Comparison of ENCODE assay signal across 8 mouse cellular contexts in genomic region chr4:147176279-147176880, GRCm38 (mm10). TPM values are rescaled to one million over a fixed set of nuclear protein-coding genes. Genes with fewer than 3 reads are reported as not detected.
DNase-seq lines count a peak whose midpoint lies in the region; ATAC-seq and TF ChIP-seq lines count a peak whose summit lies in the region.
"Not testable (repeated sequence)": the region's sequence is repeated elsewhere in the genome, so short reads cannot be mapped to it uniquely, and the experiment has no call there.

No protein-coding gene starts in this region.

- not testable (repeated sequence) for H3K27me3 ChIP-seq in embryonic facial prominence, embryonic 14.5 days (replicated peaks; ENCODE audit: control insufficient read depth, insufficient read depth, low read length); heart, embryonic 14.5 days (ENCODE audit: control insufficient read depth, insufficient read depth, low read length); hindbrain, embryonic 15.5 days; kidney, postnatal 0 days (ENCODE audit: insufficient read depth, low read length); liver, embryonic 12.5 days (replicated peaks); lung, postnatal 0 days (replicated peaks; ENCODE audit: insufficient read depth, low read length); neural tube, embryonic 11.5 days (ENCODE audit: control insufficient read depth, insufficient read depth, low read length)

- H3K4me3 ChIP-seq in embryonic facial prominence, embryonic 14.5 days (ENCODE audit: low read depth, low read length); heart, embryonic 14.5 days (ENCODE audit: control insufficient read depth in 1 of 2, insufficient read depth in 1 of 2, low read depth in 1 of 2, low read length in 2 of 2); hindbrain, embryonic 15.5 days; kidney, postnatal 0 days (replicated peaks; ENCODE audit: low read depth, low read length); liver, embryonic 12.5 days; lung, postnatal 0 days (ENCODE audit: low read depth, low read length); neural tube, embryonic 11.5 days (ENCODE audit: low read depth, low read length): not testable (repeated sequence)

- ATAC-seq in embryonic facial prominence, embryonic 14.5 days (ENCODE audit: low read depth), result peak; percentile 53; the same call in 1 of the 2 replicates
- peak; percentile 44; the same call in 1 of the 2 replicates for ATAC-seq in heart, embryonic 14.5 days (ENCODE audit: insufficient number of reproducible peaks, insufficient read depth, low FRiP score, low read depth)
- peak; percentile 54; the same call in 1 of the 2 replicates for ATAC-seq in hindbrain, embryonic 15.5 days (ENCODE audit: low FRiP score, low read depth)
- peak; percentile 49; the same call in 1 of the 2 replicates for ATAC-seq in kidney, postnatal 0 days (replicated peaks; ENCODE audit: low FRiP score, low read depth)
- peak; percentile 52 for ATAC-seq in liver, embryonic 12.5 days
- peak; percentile 25; the same call in 1 of the 2 replicates for ATAC-seq in lung, postnatal 0 days
- ATAC-seq in neural tube, embryonic 11.5 days (ENCODE audit: insufficient read depth, low FRiP score, low TSS enrichment), result peak; percentile 45

- not testable (repeated sequence) for H3K4me2 ChIP-seq in embryonic facial prominence, embryonic 14.5 days (ENCODE audit: low read depth, low read length); heart, embryonic 14.5 days (ENCODE audit: low read length); hindbrain, embryonic 15.5 days; kidney, postnatal 0 days (ENCODE audit: low read length); liver, embryonic 12.5 days; lung, postnatal 0 days (replicated peaks; ENCODE audit: low read depth, low read length); neural tube, embryonic 11.5 days (ENCODE audit: low read depth)

- TF ChIP-seq CTCF in kidney, postnatal 0 days (IDR thresholded peaks at IDR 0.05; ENCODE audit: low read depth); lung, postnatal 0 days (IDR thresholded peaks at IDR 0.05): not testable (repeated sequence)

- DNase-seq in embryonic facial prominence, embryonic 14.5 days (ENCODE audit: low spot score); kidney, postnatal 0 days (ENCODE audit: low spot score); lung, postnatal 0 days (ENCODE audit: low spot score); neural tube, embryonic 11.5 days (ENCODE audit: low spot score): not testable (repeated sequence)
- DNase-seq in testis, postnatal 10 days (ENCODE audit: low spot score), result peak; percentile 31

- not testable (repeated sequence) for H3K27ac ChIP-seq in embryonic facial prominence, embryonic 14.5 days (replicated peaks; ENCODE audit: low read depth, low read length); heart, embryonic 14.5 days (replicated peaks in 1 of 2; ENCODE audit: control insufficient read depth in 1 of 2, insufficient read depth in 1 of 2, low read depth in 2 of 2, low read length in 2 of 2); hindbrain, embryonic 15.5 days (replicated peaks); kidney, postnatal 0 days; liver, embryonic 12.5 days; lung, postnatal 0 days (ENCODE audit: low read length); neural tube, embryonic 11.5 days (ENCODE audit: low read depth, low read length)

- not testable (repeated sequence) for H3K9me3 ChIP-seq in embryonic facial prominence, embryonic 14.5 days (ENCODE audit: control insufficient read depth, low read length); heart, embryonic 14.5 days (ENCODE audit: control insufficient read depth, low read length); hindbrain, embryonic 15.5 days; kidney, postnatal 0 days (replicated peaks; ENCODE audit: low read length); liver, embryonic 12.5 days (replicated peaks); lung, postnatal 0 days (ENCODE audit: low read length); neural tube, embryonic 11.5 days (ENCODE audit: control insufficient read depth, low read length)

- WGBS in embryonic facial prominence, embryonic 14.5 days, result 88% methylated on average over 7 of the region's 12 CpGs
- WGBS in heart, embryonic 14.5 days, result 85% methylated on average over 7 of the region's 12 CpGs
- WGBS in hindbrain, embryonic 15.5 days, result 92% methylated on average over 11 of the region's 12 CpGs
- 82% methylated on average over 7 of the region's 12 CpGs for WGBS in kidney, postnatal 0 days
- WGBS in liver, embryonic 12.5 days (ENCODE audit: insufficient replicate concordance), result 77% methylated on average over 11 of the region's 12 CpGs
- WGBS in lung, postnatal 0 days, result 86% methylated on average over 7 of the region's 12 CpGs
- WGBS in neural tube, embryonic 11.5 days, result 84% methylated on average over 7 of the region's 12 CpGs

- H3K4me1 ChIP-seq in embryonic facial prominence, embryonic 14.5 days (ENCODE audit: control insufficient read depth, insufficient read depth, low read length); heart, embryonic 14.5 days (ENCODE audit: control insufficient read depth in 2 of 2, insufficient read depth in 2 of 2, low read length in 2 of 2); hindbrain, embryonic 15.5 days (replicated peaks); kidney, postnatal 0 days (replicated peaks; ENCODE audit: insufficient read depth, low read length); liver, embryonic 12.5 days; lung, postnatal 0 days (ENCODE audit: insufficient read depth, low read depth, low read length); neural tube, embryonic 11.5 days (ENCODE audit: control insufficient read depth, insufficient read depth, low read length): not testable (repeated sequence)

- not testable (repeated sequence) for H3K9ac ChIP-seq in embryonic facial prominence, embryonic 14.5 days (ENCODE audit: low read depth, low read length); heart, embryonic 14.5 days (ENCODE audit: low read length); hindbrain, embryonic 15.5 days; kidney, postnatal 0 days (ENCODE audit: low read depth, low read length); liver, embryonic 12.5 days; lung, postnatal 0 days (replicated peaks; ENCODE audit: low read depth); neural tube, embryonic 11.5 days (ENCODE audit: low read length)

- not testable (repeated sequence) for TF ChIP-seq EP300 in lung, postnatal 0 days (IDR thresholded peaks at IDR 0.05)

- H3K36me3 ChIP-seq in embryonic facial prominence, embryonic 14.5 days (ENCODE audit: control insufficient read depth, insufficient read depth, low read length); heart, embryonic 14.5 days (ENCODE audit: control insufficient read depth, insufficient read depth, low read length); hindbrain, embryonic 15.5 days; kidney, postnatal 0 days (ENCODE audit: insufficient read depth, low read length); liver, embryonic 12.5 days; lung, postnatal 0 days (ENCODE audit: insufficient read depth, low read length); neural tube, embryonic 11.5 days (ENCODE audit: control insufficient read depth, insufficient read depth, low read length): not testable (repeated sequence)

RNA-seq across cellular contexts. Expression of gene Zfp991, which starts 44.5 kb away (rescaled TPM):
- polyA plus RNA-seq in embryonic facial prominence, embryonic 14.5 days (2014; fragmentation: Nextera tagmentation; extraction: Ambion mirVana), result 6.8 and 8.2 TPM in 2 replicates
- 5.3 and 8.5 TPM in 2 replicates for polyA plus RNA-seq in heart, embryonic 14.5 days (2014; fragmentation: Nextera tagmentation; extraction: Ambion mirVana)
- 4.6 and 5.9 TPM in 2 replicates for polyA plus RNA-seq in hindbrain, embryonic 15.5 days (2015; fragmentation: Nextera tagmentation; extraction: Ambion mirVana)
- 8.4 and 9.5 TPM in 2 replicates for polyA plus RNA-seq in kidney, postnatal 0 days (2015; fragmentation: Nextera tagmentation; extraction: Ambion mirVana)
- 6.8 and 8.6 TPM in 2 replicates for polyA plus RNA-seq in liver, embryonic 12.5 days (2016; fragmentation: Nextera tagmentation; extraction: Ambion mirVana)
- 1.9 and 2.1 TPM in 2 replicates for polyA plus RNA-seq in lung, postnatal 0 days (2015; fragmentation: Nextera tagmentation; extraction: Ambion mirVana)
- 6.5 and 6.7 TPM in 2 replicates for polyA plus RNA-seq in neural tube, embryonic 11.5 days (2014; fragmentation: Nextera tagmentation; extraction: Ambion mirVana)
